Mouse (Mus musculus) CH12.LX (cell line): Measurements from ENCODE around the gene Amt. TPM values are rescaled to one million over a fixed set of nuclear protein-coding genes. Genes with fewer than 3 reads are reported as not detected.

Experiments
- DNase-seq: peaks from one replicate; pipeline ENCODE4 v3.0.0-alpha.2; 2013; ENCODE audit errors: extremely low read depth
- H3K27ac ChIP-seq: 2 replicates; pipeline ENCODE4 v1.5.1; 2012; ENCODE audit warnings: low read depth, mild to moderate bottlenecking, control low read depth, moderate library complexity; ENCODE audit not compliant: insufficient read depth
- H3K27me3 ChIP-seq: replicated peaks from 2 replicates; pipeline ENCODE3; 2012; ENCODE audit warnings: inconsistent platforms
- H3K36me3 ChIP-seq, 2 experiments: replicated peaks in 1 of 2; 2 replicates each; pipeline versions ENCODE3 to v1.6.1; 2012; ENCODE audit warnings: inconsistent platforms in 1 of 2, low read length in 1 of 2, mild to moderate bottlenecking in 1 of 2, mixed read lengths in 1 of 2, moderate library complexity in 1 of 2; ENCODE audit not compliant: control insufficient read depth in 1 of 2, insufficient read depth in 1 of 2
- H3K4me1 ChIP-seq, 2 experiments: 2 replicates each; pipeline ENCODE4 v1.6.1; 2012; ENCODE audit warnings: inconsistent platforms in 1 of 2, moderate library complexity in 1 of 2; ENCODE audit not compliant: insufficient read depth in 2 of 2, control insufficient read depth in 1 of 2
- H3K4me2 ChIP-seq: 2 replicates; pipeline ENCODE4 v1.6.1; 2012; ENCODE audit warnings: low read depth, mild to moderate bottlenecking, control low read depth; ENCODE audit not compliant: poor library complexity, insufficient read depth, severe bottlenecking
- H3K4me3 ChIP-seq, 3 experiments: fragments of 150-350 bp in 1 of 3; sonication (generic) in 1 of 3; replicated peaks in 1 of 3; 2 replicates each; pipeline versions ENCODE3 to v1.5.1; 2011 to 2012; ENCODE audit warnings: low read depth in 2 of 3, low read length in 2 of 3, mild to moderate bottlenecking in 2 of 3, moderate library complexity in 2 of 3, control low read depth in 1 of 3, improper control_type of control experiment in 1 of 3, inconsistent platforms in 1 of 3, mixed read lengths in 1 of 3; ENCODE audit not compliant: poor library complexity in 1 of 3
- H3K79me2 ChIP-seq: replicated peaks from 2 replicates; pipeline ENCODE4 v1.6.1; 2012; ENCODE audit warnings: mild to moderate bottlenecking, moderate library complexity; ENCODE audit not compliant: control insufficient read depth, poor library complexity, insufficient read depth, severe bottlenecking; ENCODE audit errors: extremely low read depth
- H3K9ac ChIP-seq: 2 replicates; pipeline ENCODE4 v1.6.1; 2012; ENCODE audit warnings: low read depth, mild to moderate bottlenecking, control low read depth, moderate library complexity; ENCODE audit not compliant: insufficient read depth
- H3K9me3 ChIP-seq: replicated peaks from 2 replicates; pipeline ENCODE3; 2012; ENCODE audit warnings: low read length, inconsistent platforms, mixed read lengths
- CHD2 ChIP-seq: IDR thresholded peaks from 2 replicates; pipeline ENCODE4 v1.6.1; 2011; ENCODE audit warnings: low read length, improper control_type of control experiment
- E2F4 ChIP-seq: IDR thresholded peaks from 2 replicates; pipeline ENCODE4 v1.6.1; 2011; ENCODE audit warnings: low read depth, low read length, improper control_type of control experiment; ENCODE audit not compliant: insufficient replicate concordance
- ELF1 ChIP-seq: IDR thresholded peaks from 2 replicates; pipeline ENCODE4 v1.6.1; 2014; ENCODE audit warnings: low read depth, mild to moderate bottlenecking, inconsistent platforms, low read length, improper control_type of control experiment
- EP300 ChIP-seq: IDR thresholded peaks from 2 replicates; pipeline ENCODE4 v1.6.1; 2011; ENCODE audit warnings: low read length, improper control_type of control experiment
- ETS1 ChIP-seq: conservative IDR thresholded peaks from 2 replicates; pipeline ENCODE4 v1.6.1; 2012; ENCODE audit warnings: low read depth, mild to moderate bottlenecking, inconsistent platforms, low read length, improper control_type of control experiment, moderate library complexity
- HCFC1 ChIP-seq: IDR thresholded peaks from 2 replicates; pipeline ENCODE4 v1.6.1; 2012; ENCODE audit warnings: low read depth, mild to moderate bottlenecking, inconsistent platforms, low read length, improper control_type of control experiment
- KAT2A ChIP-seq: IDR thresholded peaks from 2 replicates; pipeline ENCODE4 v1.6.1; 2012; ENCODE audit warnings: low read length, improper control_type of control experiment, inconsistent platforms; ENCODE audit not compliant: insufficient replicate concordance
- MAX ChIP-seq: IDR thresholded peaks from 2 replicates; pipeline ENCODE4 v1.6.1; 2011; ENCODE audit warnings: low read length, improper control_type of control experiment
- MYC ChIP-seq: IDR thresholded peaks from 2 replicates; pipeline ENCODE4 v1.6.1; 2011; ENCODE audit warnings: low read depth, mild to moderate bottlenecking, improper control_type of control experiment, low read length
- NRF1 ChIP-seq: IDR thresholded peaks from 2 replicates; pipeline ENCODE4 v1.6.1; 2014; ENCODE audit warnings: low read depth, mild to moderate bottlenecking, inconsistent platforms, low read length, improper control_type of control experiment, moderate library complexity
- POLR2A ChIP-seq: IDR thresholded peaks from 2 replicates; pipeline ENCODE4 v1.6.1; 2011; ENCODE audit warnings: low read depth, mild to moderate bottlenecking, improper control_type of control experiment, low read length
- POLR2AphosphoS2 ChIP-seq: IDR thresholded peaks from 2 replicates; pipeline ENCODE4 v1.6.1; 2011; ENCODE audit warnings: low read depth, low read length, improper control_type of control experiment
- RCOR1 ChIP-seq: conservative IDR thresholded peaks from 2 replicates; pipeline ENCODE4 v1.6.1; 2012; ENCODE audit warnings: low read depth, mild to moderate bottlenecking, inconsistent platforms, low read length, improper control_type of control experiment
- SIN3A ChIP-seq: IDR thresholded peaks from 2 replicates; pipeline ENCODE4 v1.6.1; 2012; ENCODE audit warnings: low read length, improper control_type of control experiment, inconsistent platforms
- UBTF ChIP-seq: IDR thresholded peaks from 2 replicates; pipeline ENCODE4 v1.6.1; 2012; ENCODE audit warnings: low read depth, mild to moderate bottlenecking, inconsistent platforms, low read length, improper control_type of control experiment, moderate library complexity
- USF2 ChIP-seq: conservative IDR thresholded peaks from 2 replicates; pipeline ENCODE4 v1.6.1; 2011; ENCODE audit warnings: low read depth, low read length, improper control_type of control experiment
- ZC3H11A ChIP-seq: IDR thresholded peaks from 2 replicates; pipeline ENCODE4 v1.6.1; 2012; ENCODE audit warnings: low read depth, mild to moderate bottlenecking, inconsistent platforms, low read length, improper control_type of control experiment
- ZMIZ1 ChIP-seq: IDR thresholded peaks from 2 replicates; pipeline ENCODE4 v1.6.1; 2012; ENCODE audit warnings: low read depth, mild to moderate bottlenecking, inconsistent platforms, low read length, improper control_type of control experiment
- dilution Hi-C: fragments of 300-500 bp; cut with MboI; formaldehyde crosslinking; loops from 2 replicates; pipeline ENCODE4 v1.14.3; 2020; ENCODE audit warnings: low sequenced_read_pairs; ENCODE audit not compliant: extremely low pct_unique_long_range_greater_than_20kb, extremely low pct_ligation_motif_present
- in situ Hi-C: fragments of 300-500 bp; cut with MboI; formaldehyde crosslinking; loops from 3 replicates; pipeline ENCODE4 v1.14.3; 2019; ENCODE audit warnings: low sequenced_read_pairs, low pct_ligation_motif_present, low pct_unique_long_range_greater_than_20kb, mixed read lengths
- polyA plus RNA-seq: library from polyadenylated mRNA; unstranded; fragments of >175 nt; gene quantifications from 2 replicates; pipeline ENCODE4 v1.2.1, GENCODE M21; 2012; ENCODE audit warnings: low read depth; ENCODE audit not compliant: insufficient read length
- total RNA-seq, 2 experiments: library from RNA; depleted of rRNA; stranded (reverse); fragments of 300-350 nt in 1 of 2; fragments of >200 nt in 1 of 2; gene quantifications; 2 replicates each; pipeline ENCODE4 v1.2.3; 2012 to 2014

The Amt gene
- total and polyA plus RNA-seq, 3 experiments = 1.1 to 2.7 (median 1.5) TPM

- DNase-seq = no peak
- in situ Hi-C loops = no loop called here
- H3K9ac ChIP-seq = no peak overlapping the region
These were observed 34.8 kb upstream of the Amt start for GRCm38 (mm10) chr9:108261865-108262264.

DNA sequence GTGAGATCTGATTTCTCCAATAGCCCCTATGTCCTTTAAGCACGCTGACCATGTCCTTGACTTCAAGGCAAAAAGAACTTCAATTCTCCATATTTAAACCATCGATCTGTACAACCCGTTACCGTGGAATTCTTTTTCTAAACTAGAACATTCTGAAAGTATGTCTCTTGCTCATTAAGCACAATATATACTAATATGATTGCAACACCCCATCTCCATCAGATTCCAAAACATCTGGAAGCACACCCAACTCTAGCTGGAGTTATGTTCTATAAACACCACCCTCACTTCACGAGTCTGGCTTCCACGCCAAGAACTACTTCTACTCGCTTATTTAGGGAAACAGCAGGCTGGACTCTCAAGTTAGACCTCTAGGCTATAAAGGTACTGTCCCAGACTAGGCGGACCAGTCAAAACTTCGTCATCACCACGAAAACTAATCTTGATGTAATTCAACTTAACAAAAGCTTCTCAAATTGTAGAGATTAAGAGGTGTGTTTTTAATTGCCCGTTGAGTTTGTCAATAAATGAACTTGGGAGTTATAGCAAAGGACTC lies 34.1 kb upstream of the Amt start:
- Histone ChIP-seq H3K27ac (no peak overlapping the region), H3K4me3 (peak overlapping the region; percentile 57 to 83 (median 75)), H3K27me3 (peaks cover 2% of the 10 kb centered on the region), H3K9me3 (no peaks in the 10 kb centered on the region), H3K36me3 (no peaks in the 10 kb centered on the region), H3K4me2 (peak overlapping the region; percentile 60), H3K9ac (peak overlapping the region; percentile 42; the same call in 1 of the 2 replicates), H3K79me2 (no peaks in the 10 kb centered on the region), H3K4me1 (peaks cover 2 to 27% of the 10 kb centered on the region in 2 experiments)
- DNase-seq = no peak
- TF ChIP-seq MYC = no peak
- in situ Hi-C loops (no loop called here), dilution Hi-C loops (no loop called here)

More at GRCm38 (mm10) chr9:108261865-108262264, 34.8 kb upstream of the Amt start:
- no peak overlapping the region for H3K27ac ChIP-seq
- peaks cover 2 to 27% of the 10 kb centered on the region in 2 experiments for H3K4me1 ChIP-seq
- peaks cover 2% of the 10 kb centered on the region for H3K27me3 ChIP-seq
- no peak overlapping the region for H3K4me3 ChIP-seq
- dilution Hi-C loops = no loop called here
- H3K36me3 ChIP-seq = no peaks in the 10 kb centered on the region
- TF ChIP-seq SIN3A (no peak), CHD2 (no peak), NRF1 (no peak), HCFC1 (no peak), ZMIZ1 (no peak)
- H3K79me2 ChIP-seq = no peaks in the 10 kb centered on the region
- H3K9me3 ChIP-seq = no peaks in the 10 kb centered on the region
- H3K4me2 ChIP-seq = no peak overlapping the region

DNA sequence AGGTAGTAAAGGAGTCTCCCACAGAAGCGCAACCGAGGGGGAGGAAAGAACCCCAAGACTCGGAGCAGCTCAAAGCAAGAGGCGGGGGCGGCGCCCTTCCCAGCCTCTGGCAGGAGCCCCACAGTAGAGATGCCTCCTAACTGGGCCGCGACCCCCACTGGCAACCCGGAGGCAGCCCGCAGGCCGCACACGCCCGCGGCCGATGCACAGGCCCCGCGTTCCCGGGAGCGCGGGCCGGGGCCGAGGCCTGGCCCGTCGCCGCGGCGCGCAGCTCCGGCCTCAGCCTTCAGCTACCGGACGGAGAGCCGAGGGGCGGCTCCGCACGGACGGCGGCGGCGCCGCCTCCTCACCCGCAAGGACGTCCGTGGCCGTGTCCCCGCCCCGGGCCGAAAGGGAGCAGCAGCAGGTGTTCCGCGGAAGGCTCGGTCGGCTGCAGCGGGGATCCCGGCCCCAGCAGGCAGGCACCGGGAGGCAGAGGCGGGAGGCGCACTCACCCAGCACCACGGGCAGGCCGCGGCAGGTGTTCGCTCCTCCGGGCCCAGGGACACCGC lies 33.4 kb upstream of the Amt start:
- Histone ChIP-seq H3K4me1 (peaks cover 2 to 27% of the 10 kb centered on the region in 2 experiments), H3K9me3 (no peaks in the 10 kb centered on the region)
- no peak for DNase-seq
- in situ Hi-C loops = no loop called here
- TF ChIP-seq EP300 (no peak), RCOR1 (no peak), SIN3A (no peak; the same call in 1 of the 2 replicates), NRF1 (no peak), E2F4 (no peak), UBTF (0 out of 2 replicates have a peak, but pooled peaks have one; percentile 42), USF2 (no peak), MAX (peak; percentile 6; the same call in 1 of the 2 replicates), ETS1 (no peak), POLR2AphosphoS2 (no peak), ELF1 (no peak), KAT2A (no peak), MYC (no peak), ZC3H11A (no peak), POLR2A (no peak)
- TF ChIP-seq, all 38 proteins: peak for 2
- peak overlapping the region; percentile 42 for H3K9ac ChIP-seq
- no peaks in the 10 kb centered on the region for H3K36me3 ChIP-seq
- dilution Hi-C loops = no loop called here
- no peak overlapping the region for H3K27ac ChIP-seq
- peak overlapping the region; percentile 60 for H3K4me2 ChIP-seq
- peaks cover 2% of the 10 kb centered on the region for H3K27me3 ChIP-seq
- peak overlapping the region; percentile 57 to 83 (median 75) for H3K4me3 ChIP-seq
- H3K79me2 ChIP-seq = no peaks in the 10 kb centered on the region
